Comparison of ENCODE assay signal across 8 mouse cellular contexts in the genomic region with DNA sequence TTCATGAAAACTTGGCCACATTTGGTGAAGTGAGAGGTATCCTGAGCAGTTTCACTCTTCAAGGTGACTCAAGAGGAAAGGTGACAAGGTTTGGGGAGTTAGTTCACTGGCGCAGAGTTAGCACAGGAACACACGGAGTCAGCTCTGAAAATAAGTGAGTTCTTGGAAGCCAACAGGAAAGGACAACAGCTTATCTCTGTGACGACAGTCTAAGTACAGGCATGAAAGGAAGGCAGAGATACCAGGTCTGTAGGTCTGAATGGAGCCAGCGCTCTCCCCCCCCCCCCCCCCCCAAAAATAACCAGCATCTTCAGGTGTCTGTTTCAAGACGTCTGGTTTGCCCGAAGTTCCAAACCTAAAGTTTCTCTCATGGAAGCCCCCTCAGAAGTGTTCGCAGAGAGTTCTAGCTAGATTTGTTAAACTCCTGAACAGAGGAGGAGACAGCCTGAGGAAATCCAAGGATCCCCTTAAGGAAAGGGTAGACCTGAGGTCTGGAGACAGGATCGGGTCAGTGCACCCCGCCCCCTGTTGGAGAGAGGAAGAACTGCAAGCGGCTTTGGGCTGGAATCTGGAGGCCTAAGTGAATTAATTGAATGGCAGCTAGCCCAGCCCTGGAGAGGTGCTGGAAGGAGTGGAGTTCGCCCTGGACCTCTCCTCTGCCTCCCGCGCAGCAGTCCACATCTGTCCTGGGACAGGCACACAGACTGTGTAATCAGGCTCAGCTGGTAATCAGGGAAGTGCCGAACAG. TPM values are rescaled to one million over a fixed set of nuclear protein-coding genes. Genes with fewer than 3 reads are reported as not detected.
DNase-seq lines count a peak whose midpoint lies in the region; ATAC-seq and TF ChIP-seq lines count a peak whose summit lies in the region.

No protein-coding gene starts in this region.

- ATAC-seq in stomach, embryonic 14.5 days (ENCODE audit: insufficient number of reproducible peaks, insufficient read depth, low FRiP score, low read depth), result peak; percentile 31; the same call in 1 of the 2 replicates

- TF ChIP-seq POLR2A in cortical plate, adult 2 months (IDR thresholded peaks at IDR 0.05; ENCODE audit: extremely low read depth, insufficient read depth, low read length), result no peak

- peak; percentile 60 for TF ChIP-seq CTCF in cortical plate, adult 2 months (IDR thresholded peaks at IDR 0.05; ENCODE audit: extremely low read depth, insufficient read depth, low read length)

- H3K9ac ChIP-seq in stomach, embryonic 14.5 days (replicated peaks; ENCODE audit: low read depth, low read length), result no peak overlapping the region

- H3K9me3 ChIP-seq in stomach, embryonic 14.5 days (ENCODE audit: control insufficient read depth, low read depth, low read length), result no peaks in the 10 kb centered on the region

- peak; percentile 26 to 54 for DNase-seq in urinary bladder, adult 18-20 months (ENCODE audit: low spot score in 2 of 2)
- DNase-seq in urinary bladder, postnatal 10 days (ENCODE audit: low spot score), result no peak
- DNase-seq in gastrocnemius, postnatal 25 days, result peak; percentile 22
- peak; percentile 35 for DNase-seq in hindlimb bud, embryonic 11.5 days (ENCODE audit: extremely low spot score, low read depth, low spot score)
- peak; percentile 13 to 27 for DNase-seq in left cerebral cortex, postnatal 36 days (ENCODE audit: low spot score in 2 of 2)
- peak; percentile 79 for DNase-seq in mesoderm, embryonic 11.5 days (ENCODE audit: low read depth, low spot score)

- intact Hi-C loops in left cerebral cortex, postnatal 36 days (cut with DNase I), result loop anchor here (5.0 kb wide), 1 partner anchor 165 kb away; no protein-coding TSS in a partner anchor

- H3K27me3 ChIP-seq in stomach, embryonic 14.5 days (ENCODE audit: control insufficient read depth, insufficient read depth, low read length), result no peaks in the 10 kb centered on the region

- no peaks in the 10 kb centered on the region for H3K36me3 ChIP-seq in stomach, embryonic 14.5 days (ENCODE audit: control insufficient read depth, insufficient read depth, low read length)

- 42% methylated on average over 14 of the region's 14 CpGs for WGBS in stomach, embryonic 14.5 days

- H3K4me1 ChIP-seq in cortical plate, adult 2 months (ENCODE audit: control insufficient read depth, insufficient read depth, low read length), result no peaks in the 10 kb centered on the region
- H3K4me1 ChIP-seq in stomach, embryonic 14.5 days (ENCODE audit: control insufficient read depth, insufficient read depth, low read length), result no peaks in the 10 kb centered on the region

- no peak overlapping the region for H3K4me2 ChIP-seq in stomach, embryonic 14.5 days (replicated peaks; ENCODE audit: low read depth, low read length)

- no peak overlapping the region for H3K4me3 ChIP-seq in cortical plate, adult 2 months (ENCODE audit: insufficient read depth, low read length)
- H3K4me3 ChIP-seq in stomach, embryonic 14.5 days (ENCODE audit: low read depth, low read length), result no peak overlapping the region

- no peak overlapping the region for H3K27ac ChIP-seq in cortical plate, adult 2 months (ENCODE audit: insufficient read depth, low read length)
- no peak overlapping the region for H3K27ac ChIP-seq in stomach, embryonic 14.5 days (ENCODE audit: low read length)

RNA-seq across cellular contexts. Expression of a gene that starts 24.1 kb away (rescaled TPM):
- 5.4 and 6.4 TPM in 2 replicates for polyA plus RNA-seq in cortical plate, adult 2 months (2012; rRNA removed)
- total RNA-seq in gastrocnemius, postnatal 25 days (2021), result 10 to 100 TPM; 76.4 to 76.8 TPM
- 1 to 10 TPM; 1.2 TPM for total RNA-seq in left cerebral cortex, postnatal 36 days (2021)
- 0.65 and 0.67 TPM in 2 replicates for polyA plus RNA-seq in stomach, embryonic 14.5 days (2014; fragmentation: Nextera tagmentation; extraction: Ambion mirVana)

RNA-seq across cellular contexts. Expression of a gene that starts 52.2 kb away (rescaled TPM):
- polyA plus RNA-seq in cortical plate, adult 2 months (2012; rRNA removed), result 0.02 and 0.13 TPM in 2 replicates
- not detected for total RNA-seq in gastrocnemius, postnatal 25 days (2021)
- total RNA-seq in left cerebral cortex, postnatal 36 days (2021), result under 1 TPM in 1 of 2 experiments, not detected in 1; 0.29 TPM
- polyA plus RNA-seq in stomach, embryonic 14.5 days (2014; fragmentation: Nextera tagmentation; extraction: Ambion mirVana), result not detected in 2 replicates

Comparison
In these comparisons a context has a peak if more than half of its experiments do, and no peak if none do; other contexts are left out.
1. RNA of a gene that starts 24.1 kb away (total RNA-seq): 76.4 to 76.8 TPM in gastrocnemius, postnatal 25 days; 1.2 TPM in left cerebral cortex, postnatal 36 days; every median in the first group is over 10 times any median in the second.